Mouse (Mus musculus): ENCODE measurements around the gene Majin. TPM values are rescaled to one million over a fixed set of nuclear protein-coding genes. Genes with fewer than 3 reads are reported as not detected.

Gene Majin
- polyA plus RNA-seq, 1 experiment: not detected

DNA sequence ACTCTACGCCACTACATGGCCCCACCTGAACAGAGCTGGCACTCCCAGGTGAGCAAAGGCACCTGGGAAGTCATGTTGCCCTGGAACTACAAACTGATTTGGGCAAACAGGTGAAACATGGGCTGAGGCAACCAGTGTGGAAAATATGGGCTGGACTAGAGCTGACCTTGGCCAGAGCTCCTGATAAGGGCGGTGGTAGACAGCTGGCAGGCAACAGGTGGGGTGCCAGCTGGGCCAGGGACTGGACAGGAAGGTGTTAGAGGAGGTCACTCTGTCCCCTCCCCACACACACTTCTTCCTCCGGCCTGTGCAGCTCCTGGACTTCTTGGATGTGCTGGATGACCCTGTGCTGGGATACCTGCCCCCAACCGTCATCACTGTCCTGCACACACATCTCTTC is 68.8 kb downstream of the Majin start:
- Histone ChIP-seq H3K4me3 (replicated peaks) (no peak overlapping the region), H3K27me3 (replicated peaks) (no peaks in the 10 kb centered on the region), H3K4me1 (no peaks in the 10 kb centered on the region; the same call in 1 of the 2 replicates), H3K36me3 (replicated peaks; ENCODE audit: low read length) (peaks cover 93% of the 10 kb centered on the region), H3K9me3 (no peaks in the 10 kb centered on the region)
- TF ChIP-seq GATA1 (IDR thresholded peaks at IDR 0.05; ENCODE audit: borderline replicate concordance, low read length) (no peak), FLI1 (IDR thresholded peaks at IDR 0.05; ENCODE audit: low read length) (no peak)

DNA sequence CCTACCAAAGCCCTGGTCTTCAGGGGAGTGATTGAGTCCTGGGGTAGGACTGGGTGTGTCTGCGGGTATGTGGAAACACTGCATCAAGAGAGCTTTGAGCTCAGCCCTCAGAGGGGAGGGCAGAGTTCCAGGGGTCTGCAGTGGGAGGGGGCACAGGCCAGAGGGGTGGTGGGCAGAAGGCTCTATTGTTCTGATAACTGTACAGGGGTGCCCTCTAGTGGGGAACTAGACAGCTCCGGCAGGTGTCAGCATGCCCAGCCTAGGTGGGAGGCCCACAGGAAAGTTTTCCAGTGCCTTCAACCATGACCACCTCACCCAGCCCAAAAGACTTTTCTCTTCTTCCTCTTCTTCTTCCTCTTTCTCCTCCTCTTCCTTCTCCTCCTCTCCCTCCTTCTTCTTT is 76.2 kb downstream of the Majin start:
- H3K4me3 ChIP-seq (replicated peaks): no peak overlapping the region
- peaks cover 4% of the 10 kb centered on the region; the same call in 1 of the 2 replicates for H3K9me3 ChIP-seq
- peaks cover 38% of the 10 kb centered on the region for H3K4me1 ChIP-seq
- H3K36me3 ChIP-seq (replicated peaks; ENCODE audit: low read length): peaks cover 78% of the 10 kb centered on the region
- TF ChIP-seq FLI1 (IDR thresholded peaks at IDR 0.05; ENCODE audit: low read length): no peak
- no peaks in the 10 kb centered on the region for H3K27me3 ChIP-seq (replicated peaks)

DNA sequence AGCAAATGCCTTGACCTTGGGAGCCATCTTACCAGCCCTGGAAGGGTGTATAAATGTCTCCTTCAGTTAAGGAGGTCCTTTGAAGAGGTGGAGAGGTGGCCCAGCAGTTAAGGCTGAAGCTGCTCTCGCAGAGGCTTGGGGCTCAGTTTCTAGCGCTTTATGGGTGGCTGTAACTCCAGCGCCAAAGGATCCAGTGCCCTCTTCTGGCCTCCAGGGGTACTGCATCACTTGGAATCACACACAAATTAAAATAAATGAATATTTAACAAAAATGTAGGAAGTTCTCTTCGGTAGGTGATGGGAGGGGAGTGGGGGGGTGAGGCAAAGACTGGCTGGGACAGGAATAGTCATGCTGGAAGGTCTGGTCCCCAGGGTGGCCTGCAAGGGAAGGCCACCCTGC is 76.8 kb downstream of the Majin start:
- peaks cover 73% of the 10 kb centered on the region for H3K36me3 ChIP-seq (replicated peaks; ENCODE audit: low read length)
- H3K4me3 ChIP-seq (replicated peaks): no peak overlapping the region

DNA sequence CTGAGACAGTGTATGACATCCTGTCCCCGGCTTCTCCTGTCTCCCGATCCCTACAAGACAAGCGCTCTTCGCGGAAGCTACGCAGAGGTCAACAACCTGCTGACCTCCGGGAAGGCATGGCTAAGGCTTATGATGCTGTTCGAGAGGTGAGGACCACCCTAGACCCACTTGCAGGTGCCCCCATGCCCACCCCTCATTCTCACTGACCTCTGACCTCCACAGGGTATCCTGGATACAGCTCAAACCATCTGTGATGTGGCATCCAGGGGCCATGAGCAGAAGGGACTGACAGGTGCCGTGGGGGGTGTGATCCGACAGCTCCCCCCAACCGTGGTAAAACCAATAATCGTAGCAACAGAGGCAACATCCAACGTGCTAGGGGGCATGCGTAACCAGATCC is 77.2 kb downstream of the Majin start:
- Histone ChIP-seq H3K36me3 (replicated peaks; ENCODE audit: low read length) (peaks cover 68% of the 10 kb centered on the region), H3K27me3 (replicated peaks) (no peaks in the 10 kb centered on the region), H3K9me3 (peaks cover 4% of the 10 kb centered on the region; the same call in 1 of the 2 replicates), H3K4me1 (peaks cover 38% of the 10 kb centered on the region), H3K4me3 (replicated peaks) (peak overlapping the region; percentile 34)
- no peak for TF ChIP-seq FLI1 (IDR thresholded peaks at IDR 0.05; ENCODE audit: low read length)
- no peak for TF ChIP-seq GATA1 (IDR thresholded peaks at IDR 0.05; ENCODE audit: borderline replicate concordance, low read length)

More for the DNA sequence above, 76.8 kb downstream of the Majin start:
- H3K27me3 ChIP-seq (replicated peaks): no peaks in the 10 kb centered on the region
- H3K9me3 ChIP-seq: peaks cover 4% of the 10 kb centered on the region; the same call in 1 of the 2 replicates
- no peak for TF ChIP-seq FLI1 (IDR thresholded peaks at IDR 0.05; ENCODE audit: low read length)
- no peak for TF ChIP-seq GATA1 (IDR thresholded peaks at IDR 0.05; ENCODE audit: borderline replicate concordance, low read length)
- peaks cover 38% of the 10 kb centered on the region for H3K4me1 ChIP-seq

DNA sequence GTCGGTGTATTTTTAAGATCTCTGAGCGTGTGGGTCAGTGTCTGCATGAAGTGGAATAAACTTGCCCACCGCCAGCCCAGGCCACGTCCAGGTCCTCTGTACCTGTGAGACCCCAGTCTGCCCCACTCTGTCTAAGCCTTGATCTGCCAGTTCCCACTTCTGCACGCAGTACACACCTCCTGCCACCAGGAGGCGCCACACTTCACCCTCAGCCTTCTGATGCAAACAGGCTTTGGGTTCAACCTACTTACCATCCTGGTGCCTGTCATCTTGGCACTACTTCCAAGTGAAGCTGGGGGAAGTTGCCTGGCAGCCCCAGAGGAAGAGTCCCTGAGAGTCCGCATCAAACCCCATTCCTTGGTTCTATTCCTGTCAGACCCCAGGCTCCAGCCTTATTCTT is 78.0 kb downstream of the Majin start:
- H3K36me3 ChIP-seq (replicated peaks; ENCODE audit: low read length): peaks cover 60% of the 10 kb centered on the region
- peaks cover 3% of the 10 kb centered on the region for H3K27me3 ChIP-seq (replicated peaks)
- TF ChIP-seq GATA1 (IDR thresholded peaks at IDR 0.05; ENCODE audit: borderline replicate concordance, low read length): no peak
- TF ChIP-seq FLI1 (IDR thresholded peaks at IDR 0.05; ENCODE audit: low read length): no peak
- H3K4me3 ChIP-seq (replicated peaks): no peak overlapping the region
- peaks cover 39% of the 10 kb centered on the region for H3K4me1 ChIP-seq
- peaks cover 4% of the 10 kb centered on the region; the same call in 1 of the 2 replicates for H3K9me3 ChIP-seq

DNA sequence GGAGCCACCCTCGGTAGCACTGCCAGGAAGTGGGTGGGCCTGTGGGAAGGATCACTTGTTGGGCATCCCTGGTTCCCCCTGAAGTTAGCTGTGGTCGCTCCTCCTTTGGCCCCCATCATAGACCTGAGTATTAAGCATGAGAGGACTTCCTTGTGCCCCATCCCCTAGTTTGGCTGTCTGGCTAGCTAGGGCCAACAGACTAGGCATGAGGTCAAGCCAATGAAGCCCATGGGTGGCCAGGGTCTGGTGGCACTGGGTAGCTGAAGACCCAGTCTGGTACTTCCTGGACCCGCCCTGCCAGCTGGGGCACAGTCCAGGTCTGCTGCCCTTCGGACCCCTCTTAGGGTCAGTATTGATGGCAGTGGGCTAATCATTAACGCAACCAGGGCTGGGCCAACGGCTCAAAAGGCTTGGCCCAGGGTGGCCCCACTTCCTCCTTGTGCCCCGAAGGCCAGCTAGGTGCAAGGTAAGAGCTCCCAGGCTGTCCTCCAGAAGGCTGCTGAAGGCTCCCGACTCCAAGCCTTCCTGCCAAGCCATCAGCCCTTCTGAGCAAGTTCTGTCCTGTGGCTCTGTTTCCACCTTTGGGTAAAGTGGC is 78.7 kb downstream of the Majin start:
- Histone ChIP-seq H3K27me3 (replicated peaks) (peaks cover 4% of the 10 kb centered on the region), H3K4me3 (replicated peaks) (no peak overlapping the region), H3K36me3 (replicated peaks; ENCODE audit: low read length) (peaks cover 53% of the 10 kb centered on the region), H3K9me3 (peaks cover 4% of the 10 kb centered on the region; the same call in 1 of the 2 replicates), H3K4me1 (peaks cover 46% of the 10 kb centered on the region)
- no peak for TF ChIP-seq FLI1 (IDR thresholded peaks at IDR 0.05; ENCODE audit: low read length)
- no peak for TF ChIP-seq GATA1 (IDR thresholded peaks at IDR 0.05; ENCODE audit: borderline replicate concordance, low read length)

DNA sequence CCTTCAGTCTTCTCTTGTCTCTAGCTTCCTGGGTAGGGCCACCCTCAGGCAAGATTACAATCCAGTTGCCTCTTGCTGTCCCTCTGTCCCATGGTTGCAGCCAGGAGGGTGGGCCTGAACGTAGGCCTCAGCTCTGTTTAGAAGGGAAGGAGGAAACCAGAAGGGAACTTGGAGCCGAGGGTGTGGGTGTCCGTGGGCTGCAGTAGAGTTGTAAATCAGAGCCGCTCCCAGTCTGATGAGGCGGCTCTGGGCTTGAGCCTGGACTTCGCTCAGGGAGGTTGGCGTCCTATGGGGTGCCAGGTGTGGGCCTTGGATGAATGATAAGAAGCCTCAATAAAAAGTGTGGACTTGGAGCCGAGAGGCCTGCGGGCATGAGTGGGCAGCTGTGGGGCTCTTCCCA is 80.0 kb downstream of the Majin start:
- TF ChIP-seq FLI1 (IDR thresholded peaks at IDR 0.05; ENCODE audit: low read length) (no peak), GATA1 (IDR thresholded peaks at IDR 0.05; ENCODE audit: borderline replicate concordance, low read length) (no peak)
- Histone ChIP-seq H3K9me3 (peaks cover 4% of the 10 kb centered on the region; the same call in 1 of the 2 replicates), H3K4me1 (peaks cover 55% of the 10 kb centered on the region), H3K27me3 (replicated peaks) (peaks cover 4% of the 10 kb centered on the region), H3K4me3 (replicated peaks) (no peak overlapping the region), H3K36me3 (replicated peaks; ENCODE audit: low read length) (peaks cover 40% of the 10 kb centered on the region)

DNA sequence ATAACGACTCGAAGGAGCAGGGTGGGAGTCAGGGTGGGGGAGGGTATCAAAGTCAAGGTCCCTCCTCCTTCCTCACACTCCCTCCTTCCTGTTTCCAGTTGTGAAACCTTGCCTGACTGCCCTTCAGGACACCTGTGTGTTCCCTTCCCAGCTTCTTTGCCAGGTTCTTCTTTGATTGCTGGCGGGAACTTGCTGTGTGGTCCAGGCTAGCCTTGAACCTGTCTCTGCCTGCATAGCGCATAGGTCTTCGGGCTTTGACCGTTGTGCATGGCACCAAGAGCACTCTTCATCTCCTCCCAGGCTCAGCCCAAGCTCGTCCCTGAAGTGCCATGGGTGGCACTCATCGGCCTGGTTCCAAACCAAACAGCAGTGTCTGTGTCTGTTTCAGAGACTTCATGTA is 80.8 kb downstream of the Majin start:
- no peak overlapping the region for H3K4me3 ChIP-seq (replicated peaks)
- peaks cover 34% of the 10 kb centered on the region for H3K36me3 ChIP-seq (replicated peaks; ENCODE audit: low read length)
- peaks cover 58% of the 10 kb centered on the region for H3K4me1 ChIP-seq
- H3K9me3 ChIP-seq: peaks cover 4% of the 10 kb centered on the region; the same call in 1 of the 2 replicates
- TF ChIP-seq GATA1 (IDR thresholded peaks at IDR 0.05; ENCODE audit: borderline replicate concordance, low read length) (no peak), FLI1 (IDR thresholded peaks at IDR 0.05; ENCODE audit: low read length) (no peak)
- H3K27me3 ChIP-seq (replicated peaks): peaks cover 4% of the 10 kb centered on the region

DNA sequence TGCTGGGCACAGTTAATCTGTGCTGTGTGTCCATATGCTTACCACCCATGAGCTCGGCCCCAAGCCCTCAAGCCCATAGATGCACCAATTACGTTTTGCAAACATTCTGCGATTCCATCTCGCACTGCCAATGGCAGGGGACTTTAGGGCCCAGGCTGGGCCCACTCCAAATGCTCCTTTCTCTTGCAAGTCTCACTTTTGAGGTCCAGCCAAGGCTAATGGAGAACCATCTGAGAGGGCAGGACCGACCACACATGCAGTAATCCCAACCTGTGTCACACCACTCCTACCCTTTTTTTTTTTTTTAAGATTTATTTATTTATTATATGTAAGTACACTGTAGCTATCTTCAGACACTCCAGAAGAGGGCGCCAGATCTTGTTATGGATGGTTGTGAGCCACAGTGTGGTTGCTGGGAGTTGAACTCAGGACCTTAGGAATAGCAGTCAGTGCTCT is 81.6 kb downstream of the Majin start:
- no peak for TF ChIP-seq GATA1 (IDR thresholded peaks at IDR 0.05; ENCODE audit: borderline replicate concordance, low read length)
- TF ChIP-seq FLI1 (IDR thresholded peaks at IDR 0.05; ENCODE audit: low read length): no peak
- Histone ChIP-seq H3K9me3 (peaks cover 2% of the 10 kb centered on the region; the same call in 1 of the 2 replicates), H3K27me3 (replicated peaks) (peaks cover 4% of the 10 kb centered on the region), H3K4me1 (peaks cover 61% of the 10 kb centered on the region), H3K4me3 (replicated peaks) (no peak overlapping the region), H3K36me3 (replicated peaks; ENCODE audit: low read length) (peaks cover 26% of the 10 kb centered on the region)

DNA sequence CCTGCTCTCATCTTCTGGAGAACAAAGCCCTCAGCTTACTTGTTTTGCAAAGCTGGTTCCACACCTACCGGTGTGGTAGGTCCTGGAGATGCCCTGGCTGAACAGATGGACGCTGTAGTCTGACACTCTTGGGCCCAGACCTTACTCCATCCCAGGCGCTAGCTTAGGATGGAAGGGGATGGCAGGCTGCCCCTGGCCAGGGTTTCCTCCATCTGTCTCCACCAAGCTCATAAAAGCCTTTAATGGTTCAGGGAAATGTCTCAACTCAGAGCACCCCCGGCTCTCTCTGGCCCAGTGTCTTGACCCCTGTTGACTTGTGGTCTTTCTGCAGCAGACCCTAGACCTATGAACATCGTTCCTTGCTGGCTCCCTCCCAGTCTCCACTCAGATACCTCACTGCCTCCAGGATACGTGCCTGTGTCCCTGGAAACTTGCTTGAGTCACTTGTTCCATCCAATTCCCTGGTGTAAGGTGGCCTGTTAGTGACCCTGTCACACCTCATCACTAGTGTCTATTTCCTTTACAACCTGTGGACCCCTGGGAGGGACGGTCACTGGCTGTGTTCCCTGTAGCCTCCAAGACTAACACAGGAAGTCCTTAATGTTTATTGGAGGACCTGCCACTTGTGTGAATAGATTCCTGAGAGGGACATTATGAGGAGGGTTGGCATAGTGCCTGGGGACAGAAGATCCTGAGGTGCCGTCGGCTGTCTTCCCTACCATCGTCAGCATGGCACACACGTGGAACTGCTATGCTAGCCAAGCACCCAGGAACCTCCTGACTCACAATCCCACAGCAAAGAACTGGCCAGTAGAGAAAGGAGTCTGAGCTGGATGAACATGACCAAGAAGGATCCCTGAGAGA is 83.3 kb downstream of the Majin start:
- Histone ChIP-seq H3K27me3 (replicated peaks) (peaks cover 4% of the 10 kb centered on the region), H3K4me1 (peaks cover 54% of the 10 kb centered on the region), H3K9me3 (no peaks in the 10 kb centered on the region), H3K36me3 (replicated peaks; ENCODE audit: low read length) (peaks cover 8% of the 10 kb centered on the region), H3K4me3 (replicated peaks) (peak overlapping the region; percentile 44)
- TF ChIP-seq GATA1 (IDR thresholded peaks at IDR 0.05; ENCODE audit: borderline replicate concordance, low read length) (no peak), FLI1 (IDR thresholded peaks at IDR 0.05; ENCODE audit: low read length) (no peak)

All from megakaryocyte, embryonic 14.5 days (primary cell).